Mouse (Mus musculus) CD4-positive, CD25-positive, alpha-beta regulatory T cell, adult 9 weeks (primary cell): ENCODE results near the gene Kcne3. TPM values are rescaled to one million over a fixed set of nuclear protein-coding genes. Genes with fewer than 3 reads are reported as not detected.

Experiments
- polyA plus RNA-seq: library from polyadenylated mRNA; unstranded; fragments of 100-300 nt; shearing (Covaris generic); gene quantifications from one replicate; pipeline ENCODE4 v1.2.1, GENCODE M21; 2017

Gene Kcne3
- not detected for polyA plus RNA-seq

GRCm38 (mm10) chr7:100176269-100176668 lies at the start of gene Kcne3:
TSS of gene Kcne3 (plus strand) at chr7:100176502.

GRCm38 (mm10) chr7:100159105-100159841 lies 17.0 kb upstream of the Kcne3 start, which contains the start of gene Lipt2:
TSS of gene Lipt2 (plus strand) at chr7:100159277.

GRCm38 (mm10) chr7:100227158-100227875 lies 51.0 kb downstream of the Kcne3 start, which contains the start of gene Pgm2l1:
TSS of gene Pgm2l1 (plus strand) at chr7:100227394.

Other genes starting within 250 kb of the Kcne3 start
- 4.3 TPM for gene Rnf169, start 196.1 kb upstream of the Kcne3 start, polyA plus RNA-seq
- not detected for gene Chrdl2, start 170.3 kb upstream of the Kcne3 start, polyA plus RNA-seq
- 44.5 TPM for gene Pold3, start 54.9 kb upstream of the Kcne3 start, polyA plus RNA-seq
- gene Lipt2, start 17.2 kb upstream of the Kcne3 start, polyA plus RNA-seq = 0.16 TPM
- gene Pgm2l1, start 50.9 kb downstream of the Kcne3 start, polyA plus RNA-seq = 6.0 TPM
- not detected for gene P4ha3, start 109.0 kb downstream of the Kcne3 start, polyA plus RNA-seq
- gene C2cd3, start 195.7 kb downstream of the Kcne3 start, polyA plus RNA-seq = 66.8 TPM
- 35.8 TPM for gene Ppme1, start 195.8 kb downstream of the Kcne3 start, polyA plus RNA-seq